Mouse (Mus musculus) embryonic facial prominence, embryonic 14.5 days (tissue): ENCODE data around the gene Necab3. TPM values are rescaled to one million over a fixed set of nuclear protein-coding genes. Genes with fewer than 3 reads are reported as not detected.

Experiments used
- ATAC-seq: fragments of 200-750 bp; cut with Nextera tagmentation; 2 replicates; pipeline ENCODE4 v1.8.0; 2017; ENCODE audit warnings: low read depth, moderate number of reproducible peaks, moderate TSS enrichment
- DNase-seq: peaks from one replicate; pipeline ENCODE4 v3.0.0-alpha.2; 2015; ENCODE audit warnings: low spot score
- H3K27ac ChIP-seq: fragments of 300-500 bp; sonication (generic); replicated peaks from 2 replicates; pipeline ENCODE4 v1.5.1; 2014; ENCODE audit warnings: low read depth, mild to moderate bottlenecking, low read length, moderate library complexity
- H3K27me3 ChIP-seq: fragments of 300-500 bp; sonication (generic); replicated peaks from 2 replicates; pipeline ENCODE4 v1.6.1; 2014; ENCODE audit warnings: low read length; ENCODE audit not compliant: control insufficient read depth, insufficient read depth
- H3K36me3 ChIP-seq: fragments of 300-500 bp; sonication (generic); 2 replicates; pipeline ENCODE4 v1.6.1; 2014; ENCODE audit warnings: low read length, mixed read lengths; ENCODE audit not compliant: control insufficient read depth, insufficient read depth
- H3K4me1 ChIP-seq: fragments of 300-500 bp; sonication (generic); 2 replicates; pipeline ENCODE4 v1.6.1; 2014; ENCODE audit warnings: antibody characterized with exemption, low read length; ENCODE audit not compliant: control insufficient read depth, insufficient read depth
- H3K4me2 ChIP-seq: fragments of 300-500 bp; sonication (generic); 2 replicates; pipeline ENCODE4 v1.6.1; 2014; ENCODE audit warnings: low read depth, mild to moderate bottlenecking, low read length, moderate library complexity, mixed read lengths
- H3K4me3 ChIP-seq: fragments of 300-500 bp; sonication (generic); 2 replicates; pipeline ENCODE4 v1.5.1; 2014; ENCODE audit warnings: low read depth, mild to moderate bottlenecking, low read length
- H3K9ac ChIP-seq: fragments of 300-500 bp; sonication (generic); 2 replicates; pipeline ENCODE4 v1.6.1; 2014; ENCODE audit warnings: low read depth, mild to moderate bottlenecking, low read length, moderate library complexity, mixed read lengths
- H3K9me3 ChIP-seq: fragments of 300-500 bp; sonication (generic); 2 replicates; pipeline ENCODE4 v1.6.1; 2016; ENCODE audit warnings: low read length; ENCODE audit not compliant: control insufficient read depth
- WGBS: fragments of 180-500 bp; shearing (Covaris S2); extraction: QIAGEN DNeasy Blood & Tissue Kit; methylation state at CpG from one replicate; pipeline ENCODE4 v1.1.7; 2014; 5-methylcytosine and 5-hydroxymethylcytosine counted together
- polyA plus RNA-seq: library from polyadenylated mRNA; unstranded; fragments of >200 nt; fragmentation: Nextera tagmentation; extraction: Ambion mirVana; gene quantifications from 2 replicates; pipeline ENCODE4 v1.2.1, GENCODE M21; 2014

The Necab3 gene
- polyA plus RNA-seq, 1 experiment from 2014 or later, result 2.4 TPM

DNA sequence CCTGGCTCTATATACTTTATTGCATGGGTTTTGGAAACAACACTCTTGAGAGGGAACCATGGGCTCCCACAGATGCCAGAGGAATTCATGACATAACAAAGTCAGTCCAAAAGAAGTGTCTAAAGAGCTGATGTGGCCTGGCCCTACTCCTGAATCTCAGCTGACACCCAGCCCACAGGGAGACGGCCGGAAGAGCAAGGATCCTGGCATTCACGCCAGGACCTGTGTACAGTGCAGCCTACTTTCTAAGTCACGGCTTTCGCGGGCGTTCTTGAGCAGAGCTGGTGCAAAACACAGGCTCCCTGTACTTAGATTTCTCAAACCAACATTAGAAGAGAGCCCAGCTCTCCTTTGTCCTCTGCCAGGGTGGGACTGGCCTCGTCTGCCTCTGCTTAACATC lies 21.9 kb upstream of the Necab3 start:
- Histone ChIP-seq H3K27me3 (no peaks in the 10 kb centered on the region), H3K4me1 (0 out of 2 replicates have a peak, but pooled peaks cover 12% of the 10 kb centered on the region), H3K4me2 (no peak overlapping the region), H3K27ac (no peak overlapping the region), H3K9ac (no peak overlapping the region), H3K9me3 (no peaks in the 10 kb centered on the region), H3K36me3 (no peaks in the 10 kb centered on the region), H3K4me3 (no peak overlapping the region)
- WGBS, result 80% methylated on average over 8 of the region's 8 CpGs
- ATAC-seq (no peak), DNase-seq (no peak)

DNA sequence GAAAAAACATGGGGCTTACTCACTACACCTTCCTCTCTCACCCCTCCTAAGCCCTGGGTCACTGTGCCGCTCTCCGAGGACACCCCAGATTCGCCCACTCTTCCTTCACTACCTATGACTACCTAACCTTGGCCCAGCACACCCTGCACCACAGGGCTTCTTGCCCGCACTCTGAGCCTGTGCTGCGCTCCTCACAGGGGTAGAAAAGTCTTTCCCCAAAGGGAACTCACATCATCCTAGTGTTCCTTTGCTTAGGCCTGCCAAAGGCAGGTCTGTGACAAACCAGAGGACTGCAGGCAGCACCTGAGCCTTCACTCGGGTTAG lies 19.0 kb upstream of the Necab3 start:
- no peak overlapping the region for H3K9ac ChIP-seq
- H3K4me1 ChIP-seq, result no peaks in the 10 kb centered on the region
- WGBS, result 82% methylated on average over 6 of the region's 6 CpGs
- no peak overlapping the region for H3K4me3 ChIP-seq
- no peaks in the 10 kb centered on the region for H3K9me3 ChIP-seq
- DNase-seq (no peak), ATAC-seq (no peak)
- H3K36me3 ChIP-seq, result no peaks in the 10 kb centered on the region
- no peak overlapping the region for H3K27ac ChIP-seq
- no peaks in the 10 kb centered on the region for H3K27me3 ChIP-seq
- no peak overlapping the region for H3K4me2 ChIP-seq

DNA sequence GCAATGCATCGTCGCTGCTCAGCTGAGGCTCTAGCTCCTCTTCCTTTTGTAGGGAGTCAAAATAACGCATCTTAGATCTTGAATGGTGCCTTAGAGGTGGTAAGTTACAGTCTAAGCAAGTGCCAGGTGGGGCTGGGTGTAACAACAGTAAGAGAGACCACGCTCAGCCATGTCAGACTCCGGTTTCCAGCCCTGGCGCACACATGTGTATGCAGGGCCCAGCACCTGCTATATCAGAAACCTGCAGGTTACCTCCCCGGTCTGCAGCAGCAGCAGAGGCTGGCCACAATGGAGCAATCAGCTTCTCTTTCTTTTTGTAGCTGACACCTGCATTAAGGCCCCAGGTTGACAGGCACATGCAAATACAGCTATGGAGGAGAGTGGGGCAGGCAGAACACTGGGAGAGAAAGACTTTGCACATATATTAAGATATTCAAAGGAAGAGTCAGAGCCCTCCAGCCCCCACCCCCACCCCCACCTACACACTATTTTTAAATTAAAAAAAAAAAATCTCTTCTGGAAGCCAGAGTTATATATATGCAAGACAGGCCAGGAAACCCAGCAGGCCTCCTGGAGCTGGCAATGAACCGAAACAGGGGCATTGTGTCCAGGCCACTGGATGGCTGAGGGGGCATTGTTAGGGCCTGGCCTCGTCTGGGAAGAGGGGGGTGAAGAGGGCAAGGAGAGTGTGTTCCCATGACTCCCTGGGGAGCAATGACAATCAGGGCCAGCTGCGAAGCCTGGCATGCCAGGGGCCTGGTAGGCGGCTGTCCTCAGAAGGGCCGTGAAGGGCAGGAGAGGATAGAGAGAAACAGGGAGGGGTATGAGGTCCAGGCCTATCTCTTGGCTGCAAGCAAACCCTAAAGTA lies 18.4 kb upstream of the Necab3 start:
- Histone ChIP-seq H3K4me1 (0 out of 2 replicates have a peak, but pooled peaks cover 2% of the 10 kb centered on the region), H3K36me3 (no peaks in the 10 kb centered on the region), H3K27me3 (no peaks in the 10 kb centered on the region), H3K9ac (no peak overlapping the region), H3K27ac (no peak overlapping the region), H3K4me3 (no peak overlapping the region), H3K9me3 (no peaks in the 10 kb centered on the region), H3K4me2 (no peak overlapping the region)
- WGBS, result 50% methylated on average over 9 of the region's 12 CpGs
- ATAC-seq (peak; percentile 33; the same call in 1 of the 2 replicates), DNase-seq (peak; percentile 52)

DNA sequence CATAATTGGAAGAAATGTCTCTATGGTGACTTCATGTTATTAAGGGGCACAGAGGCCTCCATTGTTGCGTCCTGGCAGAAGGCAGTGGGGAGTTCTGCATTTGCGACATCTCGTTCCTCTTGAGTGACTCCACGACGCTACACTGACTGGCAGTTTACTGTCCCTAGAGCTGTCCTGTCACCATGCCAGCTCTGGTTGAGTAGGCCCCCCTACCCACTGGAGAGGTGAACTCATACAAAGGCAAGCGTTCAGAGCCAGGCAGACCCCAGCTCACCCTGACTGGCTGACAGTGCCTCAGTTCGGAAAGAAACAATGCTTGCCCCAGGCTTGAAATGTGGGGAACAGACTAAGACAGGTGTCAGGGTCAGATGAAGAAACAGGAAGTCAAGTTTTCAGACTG lies 15.6 kb upstream of the Necab3 start:
- no peaks in the 10 kb centered on the region for H3K9me3 ChIP-seq
- 57% methylated on average over 7 of the region's 7 CpGs for WGBS
- peaks cover 13% of the 10 kb centered on the region; the same call in 1 of the 2 replicates for H3K4me1 ChIP-seq
- H3K27me3 ChIP-seq, result no peaks in the 10 kb centered on the region
- H3K27ac ChIP-seq, result no peak overlapping the region
- ATAC-seq, result no peak
- DNase-seq, result no peak
- H3K4me3 ChIP-seq, result no peak overlapping the region
- H3K36me3 ChIP-seq, result no peaks in the 10 kb centered on the region
- H3K4me2 ChIP-seq, result no peak overlapping the region
- H3K9ac ChIP-seq, result no peak overlapping the region

DNA sequence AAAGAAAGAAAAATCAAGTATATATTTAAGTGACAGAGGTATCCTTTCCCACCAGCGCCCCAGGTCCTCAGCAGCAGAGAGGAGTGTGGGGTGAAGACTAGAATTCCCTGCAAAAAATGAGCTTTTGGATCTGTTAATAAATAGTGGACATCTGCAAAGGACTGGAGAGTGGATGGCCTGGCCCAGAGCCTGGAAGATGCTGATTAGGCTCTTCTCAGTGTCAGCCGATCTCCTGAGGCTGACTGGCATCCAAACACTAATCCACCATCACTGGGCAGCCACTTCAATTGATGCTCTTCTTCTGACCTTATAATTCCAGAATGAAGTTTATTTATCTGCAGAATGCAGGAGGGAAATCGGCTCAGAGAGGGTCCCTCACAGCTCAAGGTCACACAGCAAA lies 14.3 kb upstream of the Necab3 start:
- peaks cover 22% of the 10 kb centered on the region for H3K4me1 ChIP-seq
- no peak overlapping the region for H3K9ac ChIP-seq
- no peak overlapping the region for H3K4me3 ChIP-seq
- no peak overlapping the region for H3K27ac ChIP-seq
- no peak overlapping the region for H3K4me2 ChIP-seq
- DNase-seq (no peak), ATAC-seq (no peak)
- H3K9me3 ChIP-seq, result no peaks in the 10 kb centered on the region
- WGBS, result 75% methylated on average over 3 of the region's 3 CpGs
- H3K36me3 ChIP-seq, result no peaks in the 10 kb centered on the region
- H3K27me3 ChIP-seq, result no peaks in the 10 kb centered on the region

DNA sequence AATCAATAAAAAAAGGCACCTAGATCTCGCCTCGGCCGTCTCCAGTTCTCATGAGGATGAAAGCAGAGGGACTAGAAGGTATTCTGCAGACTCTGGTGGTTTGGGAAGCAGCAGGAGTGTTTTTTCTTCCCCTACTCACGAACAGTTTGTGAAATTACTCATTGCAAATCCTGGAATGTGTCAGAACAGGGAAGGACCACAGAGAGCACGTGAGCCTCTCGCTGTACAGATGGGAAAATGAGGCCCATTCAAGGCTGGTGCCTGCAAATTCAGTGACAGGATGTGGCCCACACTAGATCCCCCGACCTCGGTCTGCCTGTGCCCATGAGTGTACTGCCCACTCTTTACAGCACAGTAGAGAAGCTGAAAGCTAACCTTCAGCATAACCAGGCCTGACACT lies 13.3 kb upstream of the Necab3 start:
- Histone ChIP-seq H3K36me3 (no peaks in the 10 kb centered on the region), H3K4me1 (peaks cover 30% of the 10 kb centered on the region), H3K27me3 (no peaks in the 10 kb centered on the region), H3K4me2 (no peak overlapping the region), H3K4me3 (no peak overlapping the region), H3K9ac (no peak overlapping the region), H3K9me3 (no peaks in the 10 kb centered on the region), H3K27ac (0 out of 2 replicates have a peak overlapping the region, but pooled peaks have one; percentile 29)
- DNase-seq (no peak), ATAC-seq (no peak)
- 56% methylated on average over 8 of the region's 8 CpGs for WGBS

DNA sequence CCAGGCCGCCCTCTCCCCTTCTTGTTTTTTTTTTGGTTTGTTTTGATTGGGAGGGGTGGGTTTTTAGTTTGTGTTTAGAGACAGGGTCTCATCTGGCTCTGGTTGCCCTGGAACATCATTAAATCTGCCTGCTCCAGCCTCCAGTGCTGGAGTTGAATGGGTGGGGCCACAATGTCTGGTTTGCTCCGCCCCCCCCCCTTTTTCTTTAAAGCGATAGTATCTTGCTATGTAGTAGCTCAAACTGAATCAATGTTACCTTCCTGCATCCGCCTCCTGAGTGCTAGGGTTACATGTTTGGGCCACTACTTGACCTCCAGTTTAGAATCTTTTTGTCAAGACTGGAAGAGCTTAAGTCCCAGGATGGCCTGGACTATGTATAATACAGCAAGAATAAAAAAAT lies 12.6 kb upstream of the Necab3 start:
- Histone ChIP-seq H3K36me3 (no peaks in the 10 kb centered on the region), H3K9me3 (no peaks in the 10 kb centered on the region), H3K4me3 (no peak overlapping the region), H3K27me3 (no peaks in the 10 kb centered on the region), H3K4me1 (peaks cover 32% of the 10 kb centered on the region), H3K9ac (no peak overlapping the region), H3K27ac (no peak overlapping the region), H3K4me2 (no peak overlapping the region)
- no peak for ATAC-seq
- DNase-seq, result no peak
- WGBS, result 86% methylated on average over 4 of the region's 4 CpGs

DNA sequence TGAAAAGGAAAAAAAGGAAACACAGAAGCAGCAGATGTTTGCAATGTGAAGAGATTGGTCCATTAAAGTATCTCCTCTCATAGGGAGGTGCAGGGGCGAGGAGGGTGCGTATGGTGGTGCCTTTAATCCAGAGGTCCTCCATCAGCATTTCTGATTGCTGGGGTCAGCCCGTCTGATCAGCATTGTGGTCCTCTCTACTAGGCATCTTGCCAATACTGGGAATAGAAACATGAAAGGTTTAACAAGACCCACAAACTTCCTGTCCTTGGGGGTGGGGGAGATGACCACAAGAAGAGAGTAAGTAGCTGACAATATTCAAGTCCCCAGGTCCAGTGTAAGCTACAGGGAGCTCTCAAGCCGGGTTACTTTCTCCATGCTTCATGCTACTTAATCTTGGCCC lies 12.0 kb upstream of the Necab3 start:
- peak overlapping the region; percentile 75 for H3K4me2 ChIP-seq
- peaks cover 32% of the 10 kb centered on the region for H3K4me1 ChIP-seq
- no peak for ATAC-seq
- H3K9me3 ChIP-seq, result no peaks in the 10 kb centered on the region
- no peak for DNase-seq
- no peaks in the 10 kb centered on the region for H3K36me3 ChIP-seq
- WGBS, result 64% methylated on average over 4 of the region's 4 CpGs
- no peak overlapping the region for H3K4me3 ChIP-seq
- no peak overlapping the region for H3K9ac ChIP-seq
- no peak overlapping the region for H3K27ac ChIP-seq
- H3K27me3 ChIP-seq, result no peaks in the 10 kb centered on the region

DNA sequence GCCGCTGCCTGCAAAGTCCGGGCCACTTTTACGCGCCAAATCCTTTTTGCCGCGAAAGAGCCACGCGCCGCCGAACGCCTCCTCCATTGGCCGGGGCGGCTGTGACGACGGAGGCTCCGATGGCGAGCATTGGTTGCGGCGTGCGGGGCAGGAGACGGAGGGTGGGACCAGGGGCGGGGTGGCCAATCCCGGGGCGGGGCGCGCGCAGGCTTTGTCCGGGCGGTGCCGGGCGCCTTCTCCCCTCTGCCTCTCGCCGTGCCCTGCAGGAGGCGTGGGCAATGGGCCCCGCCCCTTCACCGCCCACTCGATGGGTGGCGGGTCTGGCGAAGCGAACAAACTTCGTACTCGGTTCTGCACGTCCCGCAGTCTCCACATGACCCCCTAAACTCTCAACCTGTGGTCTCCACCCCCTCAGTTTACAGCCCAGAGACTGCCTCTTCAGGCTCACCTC lies 11.2 kb upstream of the Necab3 start, which contains the start of gene E2f1:
Gene E2f1 (minus strand): TSS at position 57 of the 451 bp plus-strand sequence.
- Histone ChIP-seq H3K27me3 (no peaks in the 10 kb centered on the region), H3K9ac (peak within 1 kb of the TSS; percentile 85), H3K36me3 (no peaks in the 10 kb centered on the region), H3K4me3 (peak within 1 kb of the TSS; percentile 85), H3K4me1 (peaks cover 32% of the 10 kb centered on the region), H3K9me3 (no peaks in the 10 kb centered on the region), H3K4me2 (peak within 1 kb of the TSS; percentile 75), H3K27ac (peak within 1 kb of the TSS; percentile 92)
- ATAC-seq (peak; percentile 98), DNase-seq (peak; percentile 98)
- 0% methylated on average over 12 of the region's 44 CpGs for WGBS
